Mouse (Mus musculus): ENCODE data around the gene Fn3k.

DNA sequence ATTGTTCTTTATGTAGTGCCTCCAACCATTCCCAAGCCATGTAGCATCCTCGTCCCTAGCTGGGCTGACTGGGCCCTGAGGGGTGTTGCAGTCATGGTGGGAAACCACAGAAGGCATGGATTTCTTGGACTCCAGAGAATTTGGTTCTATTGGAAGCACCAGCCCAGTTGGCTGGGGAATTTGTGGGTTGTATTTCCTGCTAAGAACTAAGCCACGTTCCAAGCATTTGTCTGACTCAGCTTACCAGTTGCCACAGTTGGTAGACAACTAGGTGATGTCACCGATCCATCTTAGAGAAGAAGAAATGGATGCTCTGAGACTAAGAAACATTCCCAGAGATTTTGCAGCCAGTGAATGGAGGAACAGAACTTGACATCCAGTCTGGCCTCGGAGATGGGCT is 6.9 kb downstream of the Fn3k start:
- TF ChIP-seq CTCF (IDR thresholded peaks at IDR 0.05; ENCODE audit: extremely low read depth, insufficient read length, insufficient replicate concordance, low read depth, low read length) (no peak), POLR2A (IDR thresholded peaks at IDR 0.05; ENCODE audit: low read depth, low read length) (no peak)

Data from small intestine, adult 2 months (tissue).